Mouse (Mus musculus) cerebellum, adult 2 months (tissue): ENCODE measurements around the gene Gm49416.

Experiments used
- CTCF ChIP-seq: fragments of 200-500 bp; IDR thresholded peaks from 2 replicates; pipeline ENCODE4 v1.5.1; 2011; ENCODE audit warnings: low read depth, mild to moderate bottlenecking, control low read depth, low read length, moderate library complexity, borderline replicate concordance; ENCODE audit not compliant: insufficient read depth
- POLR2A ChIP-seq: fragments of 200-500 bp; IDR thresholded peaks from 2 replicates; pipeline ENCODE4 v1.6.1; 2011; ENCODE audit warnings: low read length, control low read depth, borderline replicate concordance; ENCODE audit not compliant: insufficient read depth

DNA sequence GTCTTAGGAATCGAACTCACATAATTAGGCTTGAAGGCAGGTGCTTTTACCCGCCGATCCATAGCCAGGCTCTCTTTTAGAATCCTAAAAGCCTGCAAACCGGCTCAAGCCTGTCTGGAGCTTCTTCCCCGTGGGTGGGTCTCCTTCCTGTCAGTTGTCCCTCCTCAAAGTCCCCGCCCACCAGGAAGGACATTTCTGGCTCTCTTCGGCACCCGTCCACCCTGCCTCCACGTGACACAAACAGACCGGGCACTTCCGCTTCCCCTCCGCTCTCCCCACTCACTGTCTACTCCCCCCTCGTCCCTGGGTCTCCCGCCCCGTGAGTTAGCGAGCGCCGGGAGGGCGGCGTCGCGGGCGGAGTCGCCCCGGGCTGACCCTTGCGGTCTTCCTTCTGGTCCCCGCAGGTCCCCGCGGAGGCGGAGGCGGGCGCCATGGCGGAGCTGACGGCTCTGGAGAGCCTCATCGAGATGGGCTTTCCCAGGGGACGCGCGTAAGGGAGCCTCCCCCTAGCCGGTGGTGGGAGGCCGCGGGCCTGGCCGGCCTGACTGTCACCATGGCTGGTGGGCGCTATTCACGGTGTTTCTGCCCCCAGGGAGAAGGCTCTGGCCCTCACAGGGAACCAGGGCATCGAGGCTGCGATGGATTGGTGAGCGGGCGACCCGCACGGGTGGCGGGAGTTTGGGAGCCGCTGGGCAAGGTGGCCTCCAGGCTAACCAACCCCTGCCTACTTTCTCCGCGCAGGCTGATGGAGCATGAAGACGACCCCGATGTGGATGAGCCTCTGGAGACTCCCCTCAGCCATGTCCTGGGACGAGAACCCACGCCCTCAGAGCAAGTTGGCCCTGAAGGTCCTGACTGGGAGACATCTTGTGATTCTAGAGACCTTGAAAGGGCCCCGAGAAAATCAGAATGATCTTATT lies 17.2 kb upstream of the Gm49416 start, which contains the start of gene Ubxn1:
- no peak for TF ChIP-seq CTCF
- peak; percentile 42; the same call in 1 of the 2 replicates for TF ChIP-seq POLR2A
